Mouse (Mus musculus) megakaryocyte progenitor cell, adult 5-6 weeks (primary cell): Measurements from ENCODE around the gene Crip2. TPM values are rescaled to one million over a fixed set of nuclear protein-coding genes. Genes with fewer than 3 reads are reported as not detected.

Experiments used
- ATAC-seq: replicated peaks from 2 replicates; pipeline ENCODE4 v1.8.0; 2016; ENCODE audit warnings: mild to moderate bottlenecking, moderate TSS enrichment, inconsistent platforms; ENCODE audit not compliant: poor library complexity
- total RNA-seq, 2 experiments: library from RNA; stranded (forward) in 1 of 2; stranded (reverse) in 1 of 2; fragments of 157-497, 149-512 nt in 1 of 2; fragments of 200-1000 nt in 1 of 2; gene quantifications; 2 replicates each; pipeline versions ENCODE4 v1.2.3 to v1.2.4; 2015 to 2017

The Crip2 gene
- total RNA-seq, 2 experiments from 2014 or later, result 0.77 to 1.2 TPM

DNA sequence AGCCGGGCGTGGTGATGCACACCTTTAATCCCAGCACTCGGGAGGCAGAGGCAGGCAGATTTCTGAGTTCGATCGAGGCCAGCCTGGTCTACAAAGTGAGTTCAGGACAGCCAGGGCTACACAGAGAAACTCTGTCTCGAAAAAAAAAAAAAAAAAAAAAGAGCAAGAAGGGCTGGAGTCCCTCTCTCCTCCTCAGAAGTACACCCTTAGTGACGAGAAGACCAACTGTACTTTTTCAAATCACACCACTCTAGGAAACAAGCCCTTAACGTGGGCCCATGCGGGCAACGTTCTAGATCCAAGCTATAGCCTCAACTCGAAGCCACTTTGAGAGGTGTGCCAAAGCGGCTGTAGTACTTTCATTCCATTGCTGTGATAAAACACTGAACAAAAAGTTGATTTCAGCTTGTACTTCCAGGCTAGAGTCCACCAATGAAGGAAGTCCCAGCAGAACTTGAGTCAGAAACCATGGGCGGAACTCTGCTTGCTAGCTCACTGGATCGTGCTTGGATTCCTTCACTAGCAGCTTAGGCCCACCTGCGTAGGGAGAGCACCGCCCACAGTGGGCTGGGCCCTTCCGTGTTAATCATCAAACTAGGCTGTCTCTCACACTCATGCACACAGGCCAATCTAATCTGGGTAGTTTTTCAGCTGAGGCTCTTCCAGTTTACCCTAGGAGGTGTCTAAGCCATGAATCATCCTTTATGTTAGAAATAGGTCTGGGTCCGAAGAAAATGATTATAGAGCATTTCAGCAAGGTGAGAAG lies 37.1 kb downstream of the Crip2 start:
- no peak for ATAC-seq

- no peak for ATAC-seq
These were observed 41.0 kb downstream of the Crip2 start for GRCm38 (mm10) chr12:113181020-113181419.

DNA sequence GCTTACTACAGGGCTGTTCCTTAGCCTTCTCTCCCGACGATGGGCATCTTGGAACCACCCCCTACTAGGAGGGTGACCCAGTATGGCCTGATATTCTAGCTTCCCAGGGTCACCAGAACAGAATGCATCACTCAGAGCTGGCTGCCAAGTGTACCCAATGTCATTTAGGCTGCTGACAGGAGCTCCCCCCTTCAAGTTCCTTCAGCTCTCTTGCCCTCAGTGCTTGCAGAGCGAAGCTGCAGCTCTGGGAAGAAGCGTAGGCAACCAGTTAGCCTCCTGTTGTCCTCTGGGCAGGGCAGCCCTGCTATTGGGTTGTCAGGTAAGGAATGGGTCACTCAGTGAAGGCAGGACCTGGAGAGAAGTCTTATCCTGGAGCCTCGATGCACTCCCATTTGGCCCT lies 44.9 kb downstream of the Crip2 start:
- ATAC-seq, result no peak

GRCm38 (mm10) chr12:113185442-113186291 lies 45.6 kb downstream of the Crip2 start, which contains the start of gene Tmem121:
TSS of gene Tmem121 (plus strand) at chr12:113185930.
- ATAC-seq, result 0 out of 2 replicates have a peak, but pooled peaks have one; percentile 5

GRCm38 (mm10) chr12:113186326-113187010 lies 46.4 kb downstream of the Crip2 start:
- ATAC-seq, result no peak

DNA sequence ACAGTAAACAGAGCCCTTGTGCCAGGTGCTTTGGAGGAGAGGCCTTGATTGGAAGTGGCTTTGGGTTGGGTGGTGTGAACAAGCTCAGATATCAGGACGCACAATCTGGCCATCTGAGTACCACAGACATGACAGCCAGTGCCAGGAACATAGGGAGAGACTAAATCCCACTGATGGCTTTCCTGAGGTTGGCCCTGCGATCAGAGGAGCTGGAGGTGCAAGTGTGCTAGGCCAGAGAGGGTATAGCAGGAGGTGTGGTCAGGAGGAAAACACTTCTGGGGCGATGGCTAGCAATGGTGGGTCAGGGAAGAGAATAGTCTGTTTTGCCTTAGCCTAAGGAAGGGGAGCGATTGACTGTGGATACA lies 47.0 kb downstream of the Crip2 start:
- ATAC-seq, result no peak

DNA sequence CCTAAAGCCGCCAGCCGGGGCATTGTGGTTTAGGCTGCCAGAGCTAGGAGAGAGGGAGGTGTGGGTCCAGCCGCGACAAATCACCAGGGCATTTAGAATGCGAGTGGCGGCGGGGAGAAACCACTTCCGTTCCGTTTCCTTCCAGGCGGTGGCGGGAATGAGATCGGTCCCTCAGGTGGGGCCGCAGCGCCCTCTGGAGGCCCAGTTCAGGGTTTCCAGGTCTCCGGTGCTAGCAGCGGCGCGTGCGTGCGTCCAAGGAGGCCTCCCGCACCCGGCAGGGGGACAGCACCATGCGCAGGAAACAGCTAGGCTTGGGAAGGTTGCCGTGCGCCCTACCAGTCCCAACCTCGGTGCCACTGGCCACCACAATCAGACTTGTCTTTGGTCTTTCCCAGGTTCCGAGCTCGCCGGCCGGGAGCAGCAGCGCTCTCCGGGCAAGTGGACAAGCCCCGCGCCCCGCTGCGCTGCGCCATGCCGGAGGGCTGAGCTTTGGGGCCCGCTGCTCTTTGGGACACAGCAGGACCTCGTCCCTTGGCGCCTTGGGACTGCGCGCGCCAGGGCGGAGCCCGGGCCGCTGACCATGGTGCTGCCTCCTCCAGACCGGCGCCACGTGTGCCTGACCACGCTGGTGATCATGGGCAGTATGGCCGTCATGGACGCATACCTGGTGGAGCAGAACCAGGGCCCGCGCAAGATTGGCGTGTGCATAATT lies 47.7 kb downstream of the Crip2 start:
- peak; percentile 87 for ATAC-seq

- ATAC-seq, result no peak
These were observed 48.5 kb downstream of the Crip2 start for GRCm38 (mm10) chr12:113188349-113189055.

- ATAC-seq, result peak; percentile 14; the same call in 1 of the 2 replicates
These were observed 53.4 kb downstream of the Crip2 start for GRCm38 (mm10) chr12:113193423-113193822.

Other genes starting within 250 kb of the Crip2 start
- gene Jag2, start 210.5 kb upstream of the Crip2 start, total RNA-seq (2015), result 0.64 and 0.78 TPM in 2 replicates
- 2.4 and 4.5 TPM in 2 replicates for gene Jag2, start 210.5 kb upstream of the Crip2 start, total RNA-seq (2017)
- gene Nudt14, start 198.1 kb upstream of the Crip2 start, total RNA-seq (2015), result 12.6 and 13.4 TPM in 2 replicates
- 14.8 TPM in 2 replicates for gene Nudt14, start 198.1 kb upstream of the Crip2 start, total RNA-seq (2017)
- gene Btbd6, start 163.8 kb upstream of the Crip2 start, total RNA-seq (2015), result 7.7 and 9.5 TPM in 2 replicates
- 5.2 and 6.4 TPM in 2 replicates for gene Btbd6, start 163.8 kb upstream of the Crip2 start, total RNA-seq (2017)
- 24.0 and 29.3 TPM in 2 replicates for gene Brf1, start 139.5 kb upstream of the Crip2 start, total RNA-seq (2015)
- gene Brf1, start 139.5 kb upstream of the Crip2 start, total RNA-seq (2017), result 27.2 and 39.0 TPM in 2 replicates
- 16.2 and 16.8 TPM in 2 replicates for gene Pacs2, start 125.7 kb upstream of the Crip2 start, total RNA-seq (2015)
- gene Pacs2, start 125.7 kb upstream of the Crip2 start, total RNA-seq (2017), result 9.2 and 10.0 TPM in 2 replicates
- gene Tex22, start 65.7 kb upstream of the Crip2 start, total RNA-seq (2015), result 0.27 TPM in 1 of 2 replicates, not detected in the other
- 0.17 TPM in 1 of 2 replicates, not detected in the other for gene Tex22, start 65.7 kb upstream of the Crip2 start, total RNA-seq (2017)
- 61.2 and 66.3 TPM in 2 replicates for gene Mta1, start 42.0 kb upstream of the Crip2 start, total RNA-seq (2015)
- gene Mta1, start 42.0 kb upstream of the Crip2 start, total RNA-seq (2017), result 32.4 TPM in 2 replicates
- gene Crip1, start 6.1 kb downstream of the Crip2 start, total RNA-seq (2015), result 139 and 158 TPM in 2 replicates
- gene Crip1, start 6.1 kb downstream of the Crip2 start, total RNA-seq (2017), result 126 and 150 TPM in 2 replicates
- 5.2 and 5.3 TPM in 2 replicates for gene Tedc1, start 16.2 kb downstream of the Crip2 start, total RNA-seq (2015)
- gene Tedc1, start 16.2 kb downstream of the Crip2 start, total RNA-seq (2017), result 14.6 and 17.8 TPM in 2 replicates
- 0.17 TPM in 1 of 2 replicates, not detected in the other for gene Tmem121, start 45.7 kb downstream of the Crip2 start, total RNA-seq (2015)
- gene Tmem121, start 45.7 kb downstream of the Crip2 start, total RNA-seq (2017), result 0.12 TPM in 1 of 2 replicates, not detected in the other